Mouse (Mus musculus) olfactory bulb, adult 2 months (tissue): ENCODE measurements around the gene Lpin3.

Experiments
- CTCF ChIP-seq: fragments of 200-500 bp; IDR thresholded peaks from 2 replicates; pipeline ENCODE4 v1.5.1; 2012; ENCODE audit warnings: low read depth, mild to moderate bottlenecking, low read length, moderate library complexity; ENCODE audit not compliant: insufficient read depth
- POLR2A ChIP-seq: fragments of 200-500 bp; IDR thresholded peaks from 2 replicates; pipeline ENCODE4 v1.6.1; 2012; ENCODE audit warnings: mild to moderate bottlenecking, low read depth, low read length, moderate library complexity; ENCODE audit not compliant: insufficient read depth

DNA sequence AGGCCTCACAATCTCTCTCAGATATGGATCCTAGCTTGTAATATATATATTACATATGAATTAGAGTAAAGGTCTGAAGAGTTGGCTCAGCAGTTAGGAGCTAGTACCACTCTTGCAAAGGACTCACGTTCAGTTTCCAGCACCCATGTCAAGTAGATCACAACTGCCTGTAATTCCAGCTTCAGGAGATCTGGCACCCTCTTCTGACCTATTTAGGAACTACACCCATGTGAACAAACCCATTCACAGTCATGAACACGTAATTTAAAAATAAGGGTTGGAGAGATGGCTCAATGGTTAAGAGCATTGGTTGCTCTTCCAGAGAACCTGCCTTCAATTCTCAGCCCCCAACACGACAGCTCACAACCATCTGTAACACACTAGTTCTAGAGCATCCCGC lies 4.4 kb upstream of the Lpin3 start:
- TF ChIP-seq CTCF (no peak), POLR2A (no peak)
